Mouse (Mus musculus) heart, embryonic 14.5 days (tissue): ENCODE data around the gene Ksr2. TPM values are rescaled to one million over a fixed set of nuclear protein-coding genes. Genes with fewer than 3 reads are reported as not detected.

Experiments used
- ATAC-seq: fragments of 200-750 bp; cut with Nextera tagmentation; 2 replicates; pipeline ENCODE4 v1.8.0; 2017; ENCODE audit warnings: low read depth, moderate TSS enrichment; ENCODE audit not compliant: insufficient number of reproducible peaks, insufficient read depth, low FRiP score
- H3K27ac ChIP-seq, 2 experiments: fragments of 200-500 bp in 1 of 2; fragments of 300-500 bp in 1 of 2; sonication (generic) in 1 of 2; replicated peaks in 1 of 2; 2 replicates each; pipeline ENCODE4 v1.5.1; 2012 to 2014; ENCODE audit warnings: low read depth in 2 of 2, low read length in 2 of 2, control low read depth in 1 of 2, mild to moderate bottlenecking in 1 of 2, mixed read lengths in 1 of 2; ENCODE audit not compliant: control insufficient read depth in 1 of 2, insufficient read depth in 1 of 2
- H3K27me3 ChIP-seq: fragments of 300-500 bp; sonication (generic); 2 replicates; pipeline ENCODE4 v1.6.1; 2014; ENCODE audit warnings: mild to moderate bottlenecking, low read length, control low read depth; ENCODE audit not compliant: control insufficient read depth, insufficient read depth
- H3K36me3 ChIP-seq: fragments of 300-500 bp; sonication (generic); 2 replicates; pipeline ENCODE4 v1.6.1; 2014; ENCODE audit warnings: mild to moderate bottlenecking, control low read depth, low read length, mixed read lengths; ENCODE audit not compliant: control insufficient read depth, insufficient read depth
- H3K4me1 ChIP-seq, 2 experiments: fragments of 200-500 bp in 1 of 2; fragments of 300-500 bp in 1 of 2; sonication (generic) in 1 of 2; 2 replicates each; pipeline ENCODE4 v1.6.1; 2012 to 2014; ENCODE audit warnings: low read length in 2 of 2, control low read depth in 1 of 2, mixed read lengths in 1 of 2; ENCODE audit not compliant: control insufficient read depth in 2 of 2, insufficient read depth in 2 of 2
- H3K4me2 ChIP-seq: fragments of 300-500 bp; sonication (generic); 2 replicates; pipeline ENCODE4 v1.6.1; 2014; ENCODE audit warnings: mild to moderate bottlenecking, low read length
- H3K4me3 ChIP-seq, 2 experiments: fragments of 200-500 bp in 1 of 2; fragments of 300-500 bp in 1 of 2; sonication (generic) in 1 of 2; 2 replicates each; pipeline ENCODE4 v1.5.1; 2012 to 2014; ENCODE audit warnings: low read length in 2 of 2, mild to moderate bottlenecking in 2 of 2, control low read depth in 1 of 2, low read depth in 1 of 2, moderate library complexity in 1 of 2; ENCODE audit not compliant: control insufficient read depth in 1 of 2, insufficient read depth in 1 of 2
- H3K9ac ChIP-seq: fragments of 300-500 bp; sonication (generic); 2 replicates; pipeline ENCODE4 v1.6.1; 2014; ENCODE audit warnings: mild to moderate bottlenecking, low read length
- H3K9me3 ChIP-seq: fragments of 300-500 bp; sonication (generic); 2 replicates; pipeline ENCODE4 v1.6.1; 2016; ENCODE audit warnings: low read length, control low read depth; ENCODE audit not compliant: control insufficient read depth
- WGBS: fragments of 180-500 bp; shearing (Covaris S2); extraction: QIAGEN DNeasy Blood & Tissue Kit; methylation state at CpG from one replicate; pipeline ENCODE4 v1.1.7; 2014; 5-methylcytosine and 5-hydroxymethylcytosine counted together
- polyA plus RNA-seq: library from polyadenylated mRNA; unstranded; fragments of >200 nt; fragmentation: Nextera tagmentation; extraction: Ambion mirVana; gene quantifications from 2 replicates; pipeline ENCODE4 v1.2.1, GENCODE M21; 2014

Gene Ksr2
- polyA plus RNA-seq, 1 experiment from 2014 or later: 0.12 TPM

- no peaks in the 10 kb centered on the region for H3K4me1 ChIP-seq
- no peak overlapping the region for H3K4me3 ChIP-seq
- no peaks in the 10 kb centered on the region for H3K9me3 ChIP-seq
- no peaks in the 10 kb centered on the region for H3K27me3 ChIP-seq
- no peaks in the 10 kb centered on the region for H3K36me3 ChIP-seq
- no peak for ATAC-seq
- no peak overlapping the region for H3K9ac ChIP-seq
- WGBS: 73% methylated on average over 5 of the region's 5 CpGs
- no peak overlapping the region for H3K4me2 ChIP-seq
- H3K27ac ChIP-seq: no peak overlapping the region
Observed at GRCm38 (mm10) chr5:117824486-117824885, 410.7 kb downstream of the Ksr2 start.

Other genes starting within 250 kb of the Ksr2 start
- 634 and 638 TPM in 2 replicates for gene Pebp1, start 126.4 kb upstream of the Ksr2 start, polyA plus RNA-seq
- 3.9 and 6.6 TPM in 2 replicates for gene Vsig10, start 94.9 kb upstream of the Ksr2 start, polyA plus RNA-seq
- gene Wsb2, start 56.7 kb upstream of the Ksr2 start, polyA plus RNA-seq: 92.6 and 97.5 TPM in 2 replicates
- gene Rfc5, start 25.0 kb upstream of the Ksr2 start, polyA plus RNA-seq: 53.9 and 54.5 TPM in 2 replicates